Mouse (Mus musculus) WW6 (cell line): Measurements from ENCODE around the gene Plekhg4.
A peak's percentile ranks its signal among the peaks of the same experiment; 100 is the strongest.

Experiments used
- DNase-seq: peaks from one replicate; pipeline ENCODE4 v3.0.0-alpha.2; 2013; ENCODE audit warnings: low read depth, low spot score

Plekhg4 gene

DNA sequence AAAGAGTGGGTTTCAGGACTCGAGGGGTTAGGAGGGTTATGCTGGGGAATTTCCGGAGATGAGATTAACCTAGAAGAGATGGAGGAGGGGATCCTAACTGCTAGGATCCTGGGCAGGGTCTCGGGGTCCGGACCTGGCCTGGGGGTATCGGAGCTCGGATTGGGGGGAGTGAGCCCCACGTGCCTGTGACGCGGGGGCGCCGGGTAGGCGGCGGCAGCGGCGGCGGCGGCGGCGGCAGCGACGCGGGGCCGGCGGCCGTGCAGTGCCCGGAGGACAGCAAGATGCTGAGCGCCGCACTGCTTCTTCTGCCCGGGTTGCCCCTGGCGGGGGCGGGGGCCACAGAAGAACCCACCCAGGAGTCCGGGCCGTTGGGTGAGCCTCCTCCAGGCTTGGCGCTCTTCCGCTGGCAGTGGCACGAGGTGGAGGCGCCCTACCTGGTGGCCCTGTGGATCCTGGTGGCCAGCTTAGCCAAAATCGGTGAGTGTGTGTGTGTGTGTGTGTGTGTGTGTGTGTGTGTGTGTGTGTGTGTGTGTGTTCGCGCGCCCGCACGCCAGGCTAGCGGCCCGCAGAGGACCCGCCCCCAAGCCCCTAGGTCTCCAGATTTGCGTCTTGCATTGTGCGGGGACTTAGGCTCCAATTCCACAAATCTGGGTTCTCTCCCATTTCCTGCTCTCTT, 23.8 kb upstream of the Plekhg4 start:
- no peak for DNase-seq

DNA sequence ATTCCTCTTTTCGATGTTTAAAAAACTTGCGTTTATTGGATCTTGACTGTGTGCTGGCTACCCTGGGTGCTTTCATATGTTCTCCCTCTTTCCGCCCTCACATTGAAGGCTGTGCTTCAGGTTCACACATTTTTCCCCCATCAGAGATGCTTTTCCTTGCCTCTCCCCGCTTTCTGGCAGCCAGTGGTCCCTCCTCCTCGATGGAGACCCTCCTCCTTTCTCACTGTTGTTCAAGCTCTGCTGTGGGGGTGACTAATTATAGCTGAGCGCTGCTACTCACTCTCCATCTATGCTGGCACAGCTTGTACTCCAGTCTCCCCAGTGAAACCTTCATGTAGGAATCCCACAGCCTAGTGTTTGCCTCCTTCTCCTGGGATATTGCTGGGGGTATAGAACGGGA, 22.9 kb upstream of the Plekhg4 start:
- DNase-seq, result no peak

DNA sequence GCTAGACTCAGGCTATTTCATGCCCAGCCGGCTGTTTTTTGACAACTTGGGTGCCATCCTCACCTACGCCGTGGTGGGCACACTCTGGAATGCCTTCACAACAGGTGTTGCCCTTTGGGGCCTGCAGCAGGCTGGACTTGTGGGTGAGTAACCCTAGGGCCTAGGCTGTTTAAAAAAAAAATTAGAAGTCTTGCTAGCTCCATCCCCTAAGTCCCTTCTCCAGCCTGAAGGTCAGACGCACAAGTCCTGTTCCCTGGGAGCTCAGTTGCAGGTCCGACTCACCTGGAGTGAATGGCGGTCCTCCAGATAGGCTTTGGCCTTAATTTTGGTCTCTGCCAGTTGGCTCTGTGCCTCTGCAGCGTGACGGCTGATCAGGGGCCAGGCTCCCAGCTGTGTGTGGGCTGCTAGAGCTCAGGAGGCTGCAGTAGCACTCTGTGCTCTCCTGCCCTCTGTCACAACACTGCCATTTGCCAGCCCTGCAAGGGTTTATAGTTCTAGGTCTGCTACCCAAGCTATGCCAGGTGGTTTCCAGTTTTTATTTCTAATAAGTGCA, 19.4 kb upstream of the Plekhg4 start:
- DNase-seq, result no peak

DNA sequence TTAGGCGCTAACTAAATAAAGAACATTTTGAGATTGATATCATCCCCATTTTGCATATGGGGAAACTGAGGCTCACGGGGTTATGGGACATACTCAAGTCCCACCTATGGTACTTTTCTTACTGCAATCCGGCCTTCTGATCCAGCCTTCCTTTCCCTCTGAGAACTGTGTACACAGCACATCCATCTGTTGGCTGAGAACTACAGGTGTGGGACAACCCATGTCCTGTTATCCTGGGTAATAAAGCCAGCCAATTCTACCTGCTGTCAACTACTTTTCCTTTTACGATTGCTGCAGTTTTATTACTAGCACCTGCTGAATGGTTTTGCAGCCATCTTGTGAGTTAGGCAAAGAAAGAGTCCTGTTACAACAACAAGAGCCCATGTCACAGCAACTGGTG, 18.5 kb upstream of the Plekhg4 start:
- no peak for DNase-seq

DNA sequence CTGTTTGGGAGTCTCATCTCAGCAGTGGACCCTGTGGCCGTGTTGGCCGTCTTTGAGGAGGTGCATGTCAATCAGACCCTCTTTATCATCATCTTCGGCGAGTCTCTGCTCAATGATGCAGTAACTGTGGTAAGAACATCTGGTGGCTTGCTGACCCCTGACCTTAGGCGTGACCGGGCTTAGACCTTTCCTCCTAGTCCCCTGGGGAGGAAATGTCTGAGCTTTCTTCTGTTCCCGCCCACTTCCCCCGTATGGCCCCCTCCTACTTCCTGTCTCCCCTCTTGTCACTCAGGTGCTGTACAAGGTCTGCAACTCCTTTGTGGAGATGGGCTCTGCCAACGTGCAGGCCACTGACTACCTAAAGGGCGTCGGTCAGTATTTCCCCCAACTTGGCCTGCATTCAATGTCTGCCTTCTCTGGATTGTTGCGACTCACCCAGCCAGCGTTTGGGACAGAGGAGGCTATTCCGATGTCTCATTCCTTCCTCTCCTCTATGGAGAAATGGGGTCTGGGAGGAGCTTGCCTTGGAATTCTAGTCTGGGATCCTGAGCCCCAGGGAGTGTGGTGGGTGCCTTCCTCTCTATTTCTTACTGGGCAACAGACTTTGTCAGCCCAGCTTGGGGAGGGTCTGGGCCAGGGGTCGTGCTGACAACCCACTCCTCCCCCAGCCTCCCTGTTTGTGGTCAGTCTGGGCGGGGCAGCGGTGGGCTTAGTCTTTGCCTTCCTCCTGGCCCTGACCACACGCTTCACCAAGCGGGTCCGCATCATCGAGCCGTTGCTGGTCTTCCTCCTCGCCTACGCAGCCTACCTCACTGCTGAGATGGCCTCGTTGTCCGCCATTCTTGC, 17.7 kb upstream of the Plekhg4 start:
- no peak for DNase-seq

DNA sequence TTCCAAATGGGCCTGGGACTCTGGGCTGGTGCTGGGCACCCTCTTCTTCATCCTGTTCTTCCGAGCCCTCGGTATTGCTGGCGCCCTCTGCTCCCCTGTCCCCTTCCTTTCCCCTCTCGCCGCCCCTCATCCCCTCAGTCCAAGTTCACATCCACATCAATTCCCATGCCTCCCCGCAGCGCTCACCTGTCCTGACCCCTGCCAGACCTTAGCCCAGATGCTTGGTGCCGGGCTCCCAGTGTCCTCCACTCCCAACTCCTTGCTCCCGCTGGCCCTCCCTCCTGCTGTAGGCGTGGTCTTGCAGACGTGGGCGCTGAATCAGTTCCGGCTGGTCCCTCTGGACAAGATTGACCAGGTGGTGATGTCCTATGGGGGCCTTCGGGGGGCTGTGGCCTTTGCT, 16.4 kb upstream of the Plekhg4 start:
- DNase-seq, result no peak

DNA sequence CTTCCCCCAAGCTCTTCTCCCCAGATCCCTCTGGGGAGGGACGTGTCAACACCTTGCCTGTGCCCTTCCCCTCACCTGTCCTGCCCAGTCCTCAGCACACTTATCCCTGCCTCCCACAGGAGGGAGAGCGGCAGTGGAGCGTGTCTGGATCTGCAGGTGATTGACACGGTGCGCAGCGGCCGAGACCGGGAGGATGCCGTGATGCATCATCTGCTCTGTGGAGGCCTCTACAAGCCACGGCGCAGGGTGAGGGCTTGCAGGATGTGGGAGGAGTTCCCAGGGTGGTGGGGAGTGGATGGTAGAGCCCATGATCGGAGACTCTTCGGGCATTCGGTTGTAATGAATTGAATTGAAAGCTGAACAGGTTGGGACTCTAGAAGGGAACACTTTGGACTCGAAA, 13.9 kb upstream of the Plekhg4 start:
- no peak for DNase-seq

DNA sequence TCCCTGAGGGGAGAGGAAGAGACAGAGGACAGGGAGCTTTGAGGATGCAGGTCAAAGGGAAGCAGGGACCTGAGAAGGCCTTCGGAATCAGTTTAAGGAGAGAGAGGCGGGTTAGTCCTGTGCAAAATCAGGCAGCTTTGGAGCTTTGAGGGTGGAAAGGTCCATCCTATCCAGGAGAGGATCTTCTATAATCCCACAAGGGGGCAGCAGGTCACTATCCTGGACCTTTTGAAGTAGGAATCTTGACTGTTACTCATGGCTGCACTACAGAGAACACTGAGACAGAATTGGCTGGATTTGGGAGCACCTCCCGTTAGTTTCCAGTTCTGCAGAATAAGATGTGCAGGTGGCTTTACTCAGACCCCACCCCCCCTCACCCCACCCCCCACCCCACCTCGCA, 13.4 kb upstream of the Plekhg4 start:
- no peak for DNase-seq

DNA sequence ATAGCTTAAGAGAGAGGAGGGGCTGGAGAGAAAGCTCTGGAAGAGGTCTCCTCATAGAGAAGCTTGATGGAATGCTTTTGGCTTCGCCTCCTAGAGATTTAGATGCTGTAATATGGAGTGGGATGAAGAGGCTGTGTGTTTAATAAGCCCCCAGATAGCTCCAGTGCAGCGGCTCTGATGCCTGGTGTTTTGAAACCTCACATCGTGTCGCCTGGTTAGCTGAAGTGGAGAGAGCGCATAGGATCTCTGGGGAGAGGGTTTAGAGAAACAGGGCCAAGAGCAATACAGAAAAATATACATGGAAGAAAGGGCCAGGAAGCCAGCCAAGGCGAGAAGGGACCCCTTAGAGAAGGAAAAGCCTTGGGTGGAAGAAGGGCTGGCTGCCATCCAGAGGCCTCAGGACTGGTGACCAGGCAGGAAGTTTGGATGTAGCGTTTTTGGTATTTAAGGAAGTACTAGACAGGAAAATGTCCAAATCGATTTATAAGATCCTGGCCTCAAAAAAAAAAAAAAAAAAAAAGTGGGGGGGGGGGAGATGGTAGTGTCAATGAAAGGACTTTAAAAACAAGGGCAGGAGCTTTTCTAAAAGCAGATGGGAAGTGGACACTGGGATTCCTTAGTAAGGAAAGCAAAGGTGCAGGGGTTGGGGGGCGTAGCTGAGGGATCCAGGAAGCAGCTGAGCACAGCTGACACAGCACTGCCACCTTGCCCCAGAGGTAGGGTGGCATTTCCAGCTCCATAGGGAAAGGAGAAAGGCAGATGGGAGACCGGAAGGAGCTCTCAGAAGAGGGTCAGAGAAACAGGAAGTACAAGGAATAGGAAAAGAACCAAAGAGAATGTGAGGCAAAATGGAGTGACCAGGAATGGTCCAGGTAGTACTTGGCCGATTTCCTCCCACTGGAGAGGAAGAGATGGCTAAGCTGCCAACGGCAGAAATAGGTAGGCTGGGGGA, 11.0 kb upstream of the Plekhg4 start:
- DNase-seq, result no peak

DNA sequence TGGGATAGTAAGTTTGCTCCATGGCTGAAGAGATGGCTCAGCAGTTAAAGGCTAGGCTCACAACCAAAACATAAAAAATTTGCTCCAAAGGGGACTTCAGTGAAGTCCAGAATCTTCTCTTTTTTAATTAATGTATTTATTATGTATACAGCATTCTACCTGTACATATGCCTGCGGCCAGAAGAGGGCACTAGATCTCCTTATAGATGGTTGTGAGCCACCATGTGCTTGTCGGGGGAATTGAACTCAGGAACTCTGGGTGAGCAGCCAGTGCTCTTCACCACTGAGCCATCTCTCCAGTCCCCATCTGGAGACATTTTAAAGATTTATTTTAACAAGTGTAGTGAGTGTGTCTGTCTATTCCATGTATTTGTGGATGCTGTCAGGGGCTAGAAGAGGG, 6.0 kb upstream of the Plekhg4 start:
- no peak for DNase-seq

DNA sequence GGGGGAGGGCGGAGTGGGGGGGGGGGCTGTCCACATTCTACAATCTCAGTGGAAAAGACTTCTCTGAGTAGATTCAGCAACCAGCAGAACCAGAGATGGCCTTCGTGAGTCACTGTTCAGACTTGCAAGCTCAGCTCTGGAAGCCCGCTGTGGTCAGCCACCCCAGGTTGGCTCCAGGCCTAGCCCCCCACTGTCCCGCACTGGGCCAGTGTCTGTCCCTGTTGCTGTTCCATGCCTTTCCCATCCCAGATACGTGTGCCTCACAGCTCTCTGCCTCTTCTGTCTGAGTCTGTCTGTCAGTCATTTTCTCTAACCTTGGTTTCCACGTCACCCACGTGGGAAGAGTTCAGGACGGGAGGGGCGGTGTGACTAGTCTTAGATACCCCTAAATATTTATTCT, 601 bp upstream of the Plekhg4 start:
- no peak for DNase-seq

DNA sequence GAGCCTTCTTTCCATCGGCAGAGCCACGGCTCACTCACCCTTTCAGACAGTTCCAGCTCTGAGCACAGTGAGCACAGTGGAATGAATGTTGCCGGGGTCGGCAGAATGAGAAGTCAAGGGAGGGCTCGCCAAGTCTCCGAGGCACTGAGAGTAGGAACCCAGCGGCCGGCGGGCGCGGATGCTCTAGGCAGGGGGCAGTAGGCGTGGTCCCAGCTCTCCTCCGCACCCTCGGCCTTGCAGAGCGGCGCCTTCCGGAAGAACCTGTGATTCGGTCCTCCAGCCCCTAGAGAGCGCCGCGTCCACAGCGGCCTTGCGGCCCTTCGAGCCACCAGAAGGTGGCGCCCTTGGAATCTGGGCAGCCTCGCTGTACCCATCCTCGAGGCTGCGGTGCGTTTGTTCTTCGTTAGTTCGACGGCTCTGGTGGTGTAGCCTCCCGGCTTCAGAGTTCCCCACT, 1.5 kb downstream of the Plekhg4 start:
- DNase-seq, result peak; percentile 92

DNA sequence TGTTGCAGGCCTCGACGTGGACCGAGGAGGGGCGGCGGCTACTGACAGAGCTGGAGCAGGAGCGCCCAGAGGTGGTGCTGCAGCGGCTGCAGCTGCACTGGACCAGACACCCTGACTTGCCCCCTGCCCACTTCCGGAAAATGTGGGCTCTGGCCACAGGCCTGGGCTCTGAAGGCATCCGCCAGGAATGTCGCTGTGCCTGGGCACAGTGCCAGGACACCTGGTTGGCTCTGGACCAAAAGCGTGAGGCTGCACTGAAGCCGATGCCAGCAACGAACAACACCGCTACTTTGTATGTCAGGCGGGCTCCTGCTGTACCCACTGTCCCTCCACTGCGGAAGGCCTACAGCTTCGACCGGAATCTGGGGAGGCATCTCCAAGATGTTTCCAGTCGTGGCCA, 5.6 kb downstream of the Plekhg4 start:
- DNase-seq, result no peak

DNA sequence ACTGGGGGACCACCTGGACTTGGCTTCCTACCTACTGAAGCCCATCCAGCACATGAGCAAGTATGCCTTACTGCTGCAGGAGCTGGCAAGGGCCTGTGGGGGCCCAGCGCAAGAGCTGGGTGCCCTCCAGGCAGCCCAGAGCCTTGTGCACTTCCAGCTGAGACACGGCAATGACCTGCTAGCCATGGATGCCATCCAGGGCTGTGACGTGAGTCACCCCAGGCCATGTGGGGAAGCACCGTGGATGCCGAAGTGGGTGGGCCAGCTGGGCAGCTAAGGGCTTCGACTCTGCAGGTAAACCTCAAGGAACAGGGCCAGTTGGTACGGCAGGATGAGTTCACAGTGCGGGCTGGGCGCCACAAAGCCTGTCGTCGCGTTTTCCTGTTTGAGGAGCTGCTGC, 7.2 kb downstream of the Plekhg4 start:
- DNase-seq, result no peak

DNA sequence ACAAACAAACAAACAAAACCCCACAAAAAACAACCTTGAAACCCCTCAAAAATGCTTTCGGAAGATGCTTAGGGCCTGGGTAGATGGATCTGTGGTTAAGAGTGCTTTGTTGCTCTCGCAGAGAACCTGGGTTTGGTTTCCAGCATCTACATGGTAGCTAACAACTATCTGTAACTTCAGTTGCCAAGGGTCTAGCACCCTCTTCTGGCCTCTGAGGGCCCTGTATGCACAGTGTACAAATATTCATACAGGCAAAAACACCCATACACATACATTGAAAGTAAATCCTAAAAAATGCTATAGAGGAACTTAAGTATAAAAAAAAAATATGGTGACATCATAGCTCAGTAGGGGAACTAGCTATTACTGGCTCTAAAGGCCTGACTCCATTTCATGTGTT, 11.0 kb downstream of the Plekhg4 start:
- DNase-seq, result no peak

DNA sequence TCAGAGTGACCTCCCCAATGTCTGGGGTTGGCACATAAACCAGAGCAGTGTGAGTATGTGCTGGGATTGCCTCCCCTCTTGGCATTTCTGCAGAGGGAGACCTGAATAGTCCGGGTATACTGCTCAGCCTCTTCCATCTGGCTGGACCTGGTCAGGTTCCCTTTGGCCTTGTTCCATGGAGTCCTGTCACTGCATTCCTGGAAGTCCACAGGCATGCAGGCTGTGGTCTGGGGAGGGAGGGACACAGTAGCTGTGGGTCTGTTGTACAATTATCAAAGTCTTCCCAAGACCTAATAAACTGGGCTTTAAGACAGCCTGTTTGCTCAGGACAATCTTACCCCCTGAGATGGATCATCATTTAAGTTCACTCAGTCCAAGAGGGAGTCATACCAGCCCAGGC, 14.1 kb downstream of the Plekhg4 start:
- no peak for DNase-seq

DNA sequence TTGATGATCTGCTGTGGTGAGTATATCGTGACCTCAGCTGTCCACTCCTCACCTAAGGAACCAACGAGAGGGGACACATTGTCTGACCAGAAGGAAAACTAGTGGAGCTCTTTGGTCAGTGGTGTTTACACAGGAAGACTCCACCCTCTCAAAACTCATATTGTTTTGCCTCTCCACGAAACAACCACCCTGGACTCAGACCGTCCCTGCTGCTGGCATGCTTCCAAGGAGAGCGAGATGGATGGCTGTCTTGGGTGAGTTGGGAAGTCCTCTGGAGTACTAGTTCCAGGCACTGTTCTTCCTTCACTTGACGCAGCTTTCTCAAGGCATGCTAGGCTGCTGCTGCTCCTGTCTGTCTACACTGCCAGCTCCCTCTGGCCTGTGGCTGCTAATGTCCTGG, 16.0 kb downstream of the Plekhg4 start:
- no peak for DNase-seq

DNA sequence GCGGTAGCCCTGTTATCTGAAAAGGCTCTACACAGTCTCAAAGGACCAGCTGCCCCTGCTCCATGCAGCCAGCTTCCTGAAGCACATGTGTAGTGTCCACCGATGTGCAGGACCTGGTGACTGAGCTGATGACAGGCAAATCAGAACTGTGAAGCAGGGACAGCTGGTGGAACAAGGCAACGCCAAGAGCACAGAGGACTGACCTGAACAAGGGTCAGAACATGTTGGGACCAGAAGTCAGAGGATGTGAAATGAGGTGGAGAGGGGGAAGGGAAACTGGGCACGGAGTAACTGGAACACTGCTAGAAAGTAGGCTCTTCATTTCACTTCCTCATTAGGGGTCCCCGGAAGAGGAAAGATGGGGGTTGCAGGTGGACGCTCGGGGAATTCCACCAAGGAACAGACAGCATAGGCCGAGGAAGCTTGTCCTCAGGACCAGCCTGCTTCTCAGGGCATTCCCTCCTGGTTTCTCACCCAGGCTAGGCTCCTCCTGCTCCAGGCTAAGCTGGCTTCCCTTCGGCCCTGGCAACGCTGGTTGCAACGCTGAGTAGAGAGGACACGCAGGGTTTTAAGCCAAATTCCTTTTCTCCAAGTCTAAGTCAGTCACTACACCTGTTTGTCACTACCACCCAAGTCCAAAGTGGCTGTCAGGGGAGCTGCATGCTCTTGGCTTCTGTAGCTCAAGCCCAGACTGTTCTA, 20.2 kb downstream of the Plekhg4 start:
- no peak for DNase-seq

DNA sequence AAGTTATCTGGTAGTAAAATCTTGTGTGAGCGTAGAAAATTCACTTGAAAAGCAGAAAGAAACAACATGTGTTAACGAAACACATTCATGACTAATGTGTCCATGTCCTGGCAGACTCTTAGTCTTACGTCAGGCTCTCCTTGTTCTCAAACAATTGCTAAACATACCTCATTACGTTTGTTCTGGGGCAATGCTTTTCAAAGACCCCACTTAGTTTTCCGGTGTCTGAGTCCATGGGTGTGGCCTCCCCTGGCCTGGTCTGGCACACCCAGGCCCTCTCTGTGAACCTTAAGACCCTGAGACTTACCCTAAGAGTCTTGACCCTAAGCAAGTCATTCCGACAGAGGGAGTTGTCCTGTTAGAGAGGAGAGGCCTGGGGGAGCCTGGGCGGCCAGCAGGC, 20.8 kb downstream of the Plekhg4 start:
- no peak for DNase-seq

DNA sequence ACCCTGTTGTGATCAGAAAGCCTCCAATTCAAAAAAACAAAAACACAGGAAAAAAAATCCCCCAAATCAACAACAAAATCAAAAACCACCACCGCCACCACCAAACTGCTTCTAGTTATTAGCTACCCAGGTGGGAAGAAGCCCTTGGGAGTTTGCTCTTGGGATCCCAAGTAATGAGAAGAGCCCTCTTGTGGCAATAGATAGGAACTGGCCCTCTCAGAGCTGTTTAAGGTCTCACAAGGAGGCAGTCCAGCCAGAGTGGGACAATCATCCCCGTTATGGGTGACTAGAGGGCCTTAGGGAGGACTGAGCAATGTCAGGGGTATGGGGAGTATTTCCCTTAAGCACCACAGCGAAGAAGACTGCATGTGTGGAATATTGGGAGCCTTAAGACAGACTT, 24.7 kb downstream of the Plekhg4 start:
- no peak for DNase-seq

DNA sequence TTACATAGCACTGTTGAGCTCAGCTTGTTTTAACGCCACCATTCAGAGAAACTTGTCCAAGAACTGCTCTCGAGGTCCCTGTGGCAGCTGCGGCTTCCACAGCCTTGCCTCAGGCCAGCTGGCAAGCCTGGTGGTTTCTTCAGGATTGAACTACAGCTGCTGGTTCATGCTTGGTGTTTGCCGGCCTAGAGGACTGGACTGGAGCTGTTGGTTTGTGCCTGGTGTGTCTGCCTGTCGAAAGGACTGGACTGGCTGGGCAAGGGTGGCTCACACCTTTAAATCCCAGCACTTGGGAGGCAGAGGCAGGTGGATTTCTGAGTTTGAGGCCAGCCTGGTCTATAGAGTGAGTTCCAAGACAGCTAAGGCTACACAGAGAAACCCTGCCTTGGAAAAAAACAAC, 26.9 kb downstream of the Plekhg4 start:
- no peak for DNase-seq
